Mouse (Mus musculus) stomach, embryonic 16.5 days (tissue): ENCODE data around the gene Ccdc92b. TPM values are rescaled to one million over a fixed set of nuclear protein-coding genes. Genes with fewer than 3 reads are reported as not detected.
A peak's percentile ranks its signal among the peaks of the same experiment; 100 is the strongest.
"Not testable (repeated sequence)": the region's sequence is repeated elsewhere in the genome, so short reads cannot be mapped to it uniquely, and the experiment has no call there.

Experiments used
- ATAC-seq: fragments of 200-750 bp; cut with Nextera tagmentation; 2 replicates; pipeline ENCODE4 v1.8.0; 2017; ENCODE audit warnings: moderate number of reproducible peaks, moderate TSS enrichment; ENCODE audit not compliant: insufficient read depth, low FRiP score
- H3K27ac ChIP-seq: fragments of 300-500 bp; sonication (generic); 2 replicates; pipeline ENCODE4 v1.5.1; 2014; ENCODE audit warnings: low read length
- H3K27me3 ChIP-seq: fragments of 300-500 bp; sonication (generic); 2 replicates; pipeline ENCODE4 v1.6.1; 2014; ENCODE audit warnings: low read length, control low read depth, mixed read lengths; ENCODE audit not compliant: control insufficient read depth, insufficient read depth
- H3K36me3 ChIP-seq: fragments of 300-500 bp; sonication (generic); 2 replicates; pipeline ENCODE4 v1.6.1; 2014; ENCODE audit warnings: low read length; ENCODE audit not compliant: control insufficient read depth, insufficient read depth
- H3K4me1 ChIP-seq: fragments of 300-500 bp; sonication (generic); 2 replicates; pipeline ENCODE4 v1.6.1; 2014; ENCODE audit warnings: low read length, control low read depth, mixed read lengths; ENCODE audit not compliant: control insufficient read depth, insufficient read depth
- H3K4me2 ChIP-seq: fragments of 300-500 bp; sonication (generic); 2 replicates; pipeline ENCODE4 v1.6.1; 2014; ENCODE audit warnings: low read depth, low read length, mixed read lengths
- H3K4me3 ChIP-seq: fragments of 300-500 bp; sonication (generic); replicated peaks from 2 replicates; pipeline ENCODE4 v1.5.1; 2014; ENCODE audit warnings: mild to moderate bottlenecking, low read length
- H3K9ac ChIP-seq: fragments of 300-500 bp; sonication (generic); 2 replicates; pipeline ENCODE4 v1.6.1; 2014; ENCODE audit warnings: low read length
- H3K9me3 ChIP-seq: fragments of 300-500 bp; sonication (generic); replicated peaks from 2 replicates; pipeline ENCODE4 v1.6.1; 2016; ENCODE audit warnings: low read length, control low read depth; ENCODE audit not compliant: control insufficient read depth
- WGBS: fragments of 180-500 bp; shearing (Covaris S2); extraction: QIAGEN DNeasy Blood & Tissue Kit; methylation state at CpG from one replicate; pipeline ENCODE4 v1.1.7; 2014; 5-methylcytosine and 5-hydroxymethylcytosine counted together
- polyA plus RNA-seq: library from polyadenylated mRNA; unstranded; fragments of >200 nt; fragmentation: Nextera tagmentation; extraction: Ambion mirVana; gene quantifications from 2 replicates; pipeline ENCODE4 v1.2.1, GENCODE M21; 2015

The Ccdc92b gene
- polyA plus RNA-seq, result 0.37 and 0.41 TPM in 2 replicates

DNA sequence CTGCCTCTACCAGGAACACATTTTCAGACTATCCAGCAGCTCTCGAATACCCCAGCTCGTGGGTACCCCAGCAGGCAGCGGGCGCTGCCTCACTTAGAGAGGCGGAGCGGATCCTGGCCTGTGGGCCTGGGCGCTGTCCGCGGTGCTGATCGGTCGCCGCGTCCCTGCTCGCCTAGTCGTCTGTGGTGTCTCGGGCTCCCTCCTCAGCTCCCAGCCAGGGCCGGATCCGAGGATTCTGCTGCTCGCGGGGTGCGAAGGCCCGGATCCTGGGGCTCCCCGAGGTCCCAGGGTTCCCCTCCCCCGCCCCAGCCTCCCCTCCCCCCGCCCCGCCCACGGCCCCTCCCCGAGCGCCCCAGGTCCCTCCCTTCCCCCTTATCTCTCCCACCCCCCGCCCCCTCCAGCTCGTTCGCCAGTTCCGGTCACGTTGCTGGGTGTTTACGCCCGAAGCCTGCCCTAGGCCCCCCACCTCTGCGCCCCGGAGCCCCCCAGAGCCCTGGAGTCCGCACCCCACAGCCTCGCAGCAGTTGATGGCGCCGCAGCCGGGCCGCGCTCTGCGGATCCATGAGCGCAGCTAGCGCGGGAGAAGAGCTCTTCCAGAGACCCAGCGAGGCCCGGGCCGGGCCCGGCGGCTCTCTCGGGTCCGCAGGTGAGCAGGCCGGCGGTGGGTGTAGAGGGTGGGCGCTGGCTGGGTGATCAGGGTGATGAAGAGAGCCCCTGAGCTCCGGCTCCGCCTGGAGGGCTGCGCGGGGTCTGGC is at the start of gene Ccdc92b:
Gene Ccdc92b, plus strand, starts transcription at position 405 of the 755 bp plus-strand sequence.
- Histone ChIP-seq H3K9me3 (no peaks in the 10 kb centered on the region), H3K27me3 (peaks cover 20% of the 10 kb centered on the region), H3K27ac (no peak within 1 kb of the TSS), H3K4me1 (no peaks in the 10 kb centered on the region), H3K4me3 (peak within 1 kb of the TSS; percentile 34), H3K4me2 (peak within 1 kb of the TSS; percentile 45), H3K9ac (no peak within 1 kb of the TSS), H3K36me3 (no peaks in the 10 kb centered on the region)
- WGBS, result 2% methylated on average over 51 of the region's 63 CpGs
- peak; percentile 87 for ATAC-seq

DNA sequence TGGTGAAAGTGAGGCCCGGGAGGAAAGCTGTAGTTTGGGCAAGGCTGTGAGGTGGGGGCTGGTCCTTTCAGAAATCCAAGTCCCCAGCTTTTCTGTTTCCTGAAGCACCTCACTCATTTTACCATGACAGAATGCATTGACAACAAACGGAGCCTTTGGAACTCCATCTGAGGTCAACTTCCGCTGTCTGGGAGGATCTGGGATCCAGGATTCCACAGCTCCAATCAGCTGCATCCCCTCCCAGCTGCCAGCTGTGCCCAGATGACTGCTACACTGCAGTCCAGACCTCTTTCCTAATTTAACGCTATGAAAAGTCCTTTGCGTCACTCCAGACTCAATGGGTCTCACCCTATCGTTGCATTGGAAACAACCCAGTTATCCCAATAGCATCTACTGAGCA is 49.7 kb upstream of the Ccdc92b start:
- Histone ChIP-seq H3K4me3 (no peak overlapping the region), H3K27me3 (no peaks in the 10 kb centered on the region), H3K9ac (no peak overlapping the region), H3K9me3 (no peaks in the 10 kb centered on the region), H3K36me3 (no peaks in the 10 kb centered on the region), H3K4me2 (no peak overlapping the region), H3K4me1 (no peaks in the 10 kb centered on the region), H3K27ac (no peak overlapping the region)
- no peak for ATAC-seq
- WGBS, result 68% methylated on average over 6 of the region's 6 CpGs

DNA sequence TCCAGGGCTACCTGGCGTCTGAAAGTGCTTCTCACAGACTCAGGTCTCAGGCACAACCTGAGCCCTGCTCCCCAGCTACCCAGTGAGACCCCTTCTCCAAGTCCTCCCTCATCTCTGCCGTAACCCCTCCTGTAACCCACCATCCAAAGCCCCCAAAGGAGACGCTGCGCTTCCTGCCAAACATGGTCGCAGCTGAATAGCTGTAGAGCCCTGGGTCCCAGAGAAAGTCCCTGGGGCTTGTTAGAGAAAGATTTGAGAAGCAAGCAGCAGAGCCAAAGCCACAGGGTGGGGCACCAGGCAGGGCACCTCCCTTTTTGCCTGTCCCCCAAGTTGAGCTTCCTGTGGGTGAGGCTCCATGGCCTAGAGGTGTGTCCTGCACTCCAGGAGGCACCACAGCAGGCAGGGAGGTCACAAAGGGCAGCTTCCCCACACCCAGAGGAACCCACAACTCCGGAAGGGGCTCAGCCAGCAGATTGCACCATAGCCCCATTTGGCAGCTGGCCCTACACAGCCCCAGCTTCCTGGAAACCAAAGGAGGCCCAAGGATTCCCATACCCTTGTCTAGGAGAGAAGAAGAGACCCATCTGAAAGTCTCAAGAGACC is 46.8 kb upstream of the Ccdc92b start:
- H3K4me1 ChIP-seq, result no peaks in the 10 kb centered on the region
- no peaks in the 10 kb centered on the region for H3K9me3 ChIP-seq
- WGBS, result 65% methylated on average over 6 of the region's 6 CpGs
- H3K27ac ChIP-seq, result no peak overlapping the region
- no peak overlapping the region for H3K9ac ChIP-seq
- 0 out of 2 replicates have a peak overlapping the region, but pooled peaks have one; percentile 7 for H3K4me3 ChIP-seq
- peak; percentile 61 for ATAC-seq
- no peaks in the 10 kb centered on the region for H3K27me3 ChIP-seq
- H3K36me3 ChIP-seq, result no peaks in the 10 kb centered on the region
- H3K4me2 ChIP-seq, result 0 out of 2 replicates have a peak overlapping the region, but pooled peaks have one; percentile 12

DNA sequence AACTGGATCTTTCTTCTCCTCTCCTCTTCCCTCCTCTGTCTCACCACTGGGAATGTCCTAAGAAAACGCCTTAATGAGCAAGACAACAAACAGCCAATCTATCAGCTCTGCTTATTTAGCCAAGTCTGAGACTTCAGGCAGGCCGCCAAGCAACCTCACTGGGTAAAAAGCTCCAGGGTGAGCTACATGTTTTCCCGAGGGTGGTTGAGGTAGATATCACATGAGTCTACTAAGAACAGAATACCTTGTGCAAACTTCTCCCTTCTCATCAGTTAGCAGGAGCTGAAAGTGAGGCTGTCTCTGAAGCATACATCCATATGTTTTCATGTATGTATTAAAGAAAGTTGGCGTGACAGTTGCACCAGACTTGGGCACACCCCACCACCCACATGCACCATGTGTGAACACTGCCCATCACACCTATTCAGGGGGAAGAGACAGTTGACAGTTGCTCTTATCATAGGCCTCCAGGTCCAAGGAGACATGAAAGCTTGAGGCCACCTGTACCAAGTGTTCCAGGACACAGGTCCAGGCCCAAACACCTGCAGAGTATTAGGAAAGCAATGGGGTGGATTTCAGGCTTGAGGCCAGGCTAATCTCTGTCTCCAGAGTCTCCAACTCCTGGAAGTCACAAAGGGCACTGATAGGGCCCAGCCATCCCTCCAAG is 44.5 kb upstream of the Ccdc92b start:
- WGBS, result 60% methylated on average over 4 of the region's 4 CpGs

DNA sequence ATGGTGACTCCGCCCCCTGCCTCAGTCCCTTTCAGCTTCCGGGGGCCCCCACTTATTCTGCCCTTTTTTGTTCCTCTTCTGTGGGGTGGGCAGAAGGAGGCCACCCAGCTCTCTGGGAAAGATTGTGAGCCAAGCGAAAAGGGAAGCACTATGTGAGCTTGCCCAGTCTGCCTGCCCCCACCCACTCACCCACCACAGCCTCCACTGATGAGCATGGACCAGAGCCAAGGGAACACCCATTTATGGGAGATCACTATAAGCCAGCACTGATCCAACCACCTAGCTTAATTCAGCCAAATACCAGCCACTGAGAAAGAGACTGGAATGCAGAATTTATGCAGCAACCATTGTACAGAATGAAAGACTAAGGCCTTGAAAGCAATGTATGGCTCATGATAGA is 43.5 kb upstream of the Ccdc92b start:
- H3K36me3 ChIP-seq, result no peaks in the 10 kb centered on the region
- 80% methylated on average over 3 of the region's 3 CpGs for WGBS
- H3K4me1 ChIP-seq, result no peaks in the 10 kb centered on the region
- H3K9me3 ChIP-seq, result no peaks in the 10 kb centered on the region
- no peak overlapping the region for H3K27ac ChIP-seq
- no peaks in the 10 kb centered on the region for H3K27me3 ChIP-seq
- no peak for ATAC-seq
- H3K4me3 ChIP-seq, result no peak overlapping the region
- no peak overlapping the region for H3K4me2 ChIP-seq
- no peak overlapping the region for H3K9ac ChIP-seq

More for the DNA sequence above, 44.5 kb upstream of the Ccdc92b start:
- Histone ChIP-seq H3K9me3 (no peaks in the 10 kb centered on the region), H3K36me3 (no peaks in the 10 kb centered on the region), H3K27ac (no peak overlapping the region), H3K4me1 (no peaks in the 10 kb centered on the region), H3K4me3 (no peak overlapping the region), H3K27me3 (no peaks in the 10 kb centered on the region), H3K9ac (no peak overlapping the region), H3K4me2 (no peak overlapping the region)
- no peak for ATAC-seq

DNA sequence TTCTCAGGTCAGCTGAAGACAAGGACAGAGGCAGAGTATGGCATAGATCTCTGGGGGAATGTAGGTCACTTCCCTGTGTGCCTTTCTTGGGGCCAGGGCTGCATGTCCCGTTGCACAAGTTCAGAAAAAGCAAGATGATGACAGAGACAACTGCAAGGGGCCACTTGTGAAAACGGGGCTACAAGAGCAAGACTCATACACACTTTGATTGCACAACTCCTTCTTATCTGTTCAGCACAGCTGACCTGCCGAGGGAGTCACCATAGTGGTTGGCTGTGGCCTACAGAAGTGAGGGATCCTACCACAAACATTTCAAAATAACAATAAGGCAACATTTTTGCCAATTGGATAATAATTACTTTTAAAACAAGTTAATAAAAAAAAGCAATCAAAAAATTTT is 42.3 kb upstream of the Ccdc92b start:
- 50% methylated on average over 3 of the region's 3 CpGs for WGBS
- Histone ChIP-seq H3K36me3 (no peaks in the 10 kb centered on the region), H3K4me2 (no peak overlapping the region), H3K9me3 (no peaks in the 10 kb centered on the region), H3K4me3 (no peak overlapping the region), H3K4me1 (no peaks in the 10 kb centered on the region), H3K27ac (no peak overlapping the region), H3K9ac (no peak overlapping the region), H3K27me3 (no peaks in the 10 kb centered on the region)
- ATAC-seq, result no peak

DNA sequence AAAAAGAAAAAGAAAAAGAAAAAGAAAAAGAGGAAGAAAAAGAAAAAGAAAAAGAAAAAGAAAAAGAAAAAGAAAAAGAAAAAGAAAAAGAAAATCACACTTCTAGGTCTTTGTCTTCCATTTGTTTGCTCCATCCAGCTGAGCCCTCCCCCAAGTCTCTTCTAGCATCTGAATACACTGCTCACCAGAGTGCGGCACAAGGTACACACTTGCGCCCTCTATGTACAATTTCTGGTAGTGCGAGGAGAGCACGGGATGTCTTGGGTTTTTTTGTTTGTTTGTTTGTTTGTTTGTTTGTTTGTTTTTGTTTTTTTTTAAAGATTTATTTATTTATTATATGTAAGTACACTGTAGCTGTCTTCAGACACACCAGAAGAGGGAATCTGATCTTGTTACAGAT is 38.1 kb upstream of the Ccdc92b start:
- not testable (repeated sequence) for H3K4me1 ChIP-seq, H3K9ac ChIP-seq, H3K27me3 ChIP-seq, H3K4me2 ChIP-seq, H3K4me3 ChIP-seq, H3K9me3 ChIP-seq, ATAC-seq, H3K27ac ChIP-seq, H3K36me3 ChIP-seq
- WGBS, result 52% methylated on average over 4 of the region's 4 CpGs

DNA sequence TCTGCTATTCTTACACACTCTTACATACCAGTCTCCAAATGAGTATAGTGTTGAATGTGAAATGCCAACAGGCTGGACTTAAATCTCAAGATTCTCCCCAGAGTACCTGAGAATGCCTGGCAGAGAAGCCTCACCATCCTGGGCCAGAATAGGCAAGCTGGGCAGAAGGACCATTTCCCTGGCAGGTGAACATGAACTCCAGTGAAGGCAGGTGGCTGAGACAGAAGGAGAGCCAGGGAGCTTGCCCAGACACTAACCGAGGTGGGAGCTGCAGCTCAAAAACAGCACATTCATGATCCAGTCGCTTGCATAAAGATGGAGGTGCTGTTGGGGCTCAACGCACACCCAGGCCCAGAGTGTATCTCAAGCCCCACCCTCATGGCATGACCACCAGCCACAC is 36.9 kb upstream of the Ccdc92b start:
- no peak overlapping the region for H3K4me2 ChIP-seq
- no peaks in the 10 kb centered on the region for H3K36me3 ChIP-seq
- no peaks in the 10 kb centered on the region for H3K27me3 ChIP-seq
- ATAC-seq, result no peak
- no peak overlapping the region for H3K9ac ChIP-seq
- H3K4me1 ChIP-seq, result no peaks in the 10 kb centered on the region
- H3K27ac ChIP-seq, result no peak overlapping the region
- H3K9me3 ChIP-seq, result no peaks in the 10 kb centered on the region
- H3K4me3 ChIP-seq, result no peak overlapping the region
- WGBS, result 68% methylated on average over 3 of the region's 3 CpGs

DNA sequence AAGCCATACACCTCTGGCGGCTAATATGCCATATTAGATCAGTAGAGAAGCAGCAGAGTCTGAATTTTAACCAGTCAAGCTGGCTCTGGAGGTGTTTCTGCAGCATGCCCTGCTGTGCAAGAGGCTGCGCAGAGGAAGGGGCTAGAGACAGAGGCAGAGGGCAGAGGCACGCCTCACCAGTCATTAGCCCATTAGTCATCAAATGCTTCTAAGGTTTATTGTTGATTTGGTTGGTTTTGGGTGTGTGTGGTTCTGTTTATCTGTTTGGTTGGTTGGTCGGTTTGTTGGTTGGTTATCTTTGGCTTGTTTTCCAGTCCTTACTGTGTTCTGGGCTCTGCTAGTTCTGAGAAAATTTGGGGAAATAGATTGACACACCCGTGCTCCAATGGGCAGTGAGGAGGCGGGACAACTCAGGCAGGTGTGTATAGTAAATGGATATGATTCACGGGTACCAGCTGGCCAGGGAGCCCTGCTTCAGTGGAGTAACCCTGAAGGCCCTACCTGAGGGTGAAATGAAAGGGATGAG is 35.5 kb upstream of the Ccdc92b start:
- no peak overlapping the region for H3K9ac ChIP-seq
- no peaks in the 10 kb centered on the region for H3K4me1 ChIP-seq
- H3K27me3 ChIP-seq, result peaks cover 10% of the 10 kb centered on the region
- H3K4me3 ChIP-seq, result no peak overlapping the region
- no peak for ATAC-seq
- no peaks in the 10 kb centered on the region for H3K9me3 ChIP-seq
- H3K27ac ChIP-seq, result no peak overlapping the region
- no peak overlapping the region for H3K4me2 ChIP-seq
- H3K36me3 ChIP-seq, result no peaks in the 10 kb centered on the region
- 66% methylated on average over 7 of the region's 7 CpGs for WGBS
